Mouse (Mus musculus) myocyte (in vitro differentiated cells): ENCODE measurements at regions not wholly inside any gene's neighbourhood (a gene's known extent, or its start where the extent isn't known, plus 50 kb on each side); places are given as distances from the start of the nearest gene placed in this dataset.

ENCODE experiments used
- MAX ChIP-seq: IDR thresholded peaks from one replicate; pipeline ENCODE4 v1.6.1; 2011; ENCODE audit warnings: low read depth, mild to moderate bottlenecking, control low read depth
- MYOD1 ChIP-seq, 3 experiments: IDR thresholded peaks; one replicate each; pipeline ENCODE4 v1.6.1; 2011; ENCODE audit warnings: control low read depth in 2 of 3, low read depth in 2 of 3, mild to moderate bottlenecking in 2 of 3, moderate library complexity in 1 of 3; ENCODE audit not compliant: insufficient read length in 2 of 3, control insufficient read depth in 1 of 3
- POLR2A ChIP-seq: IDR thresholded peaks from one replicate; pipeline ENCODE4 v1.6.1; 2011; ENCODE audit warnings: low read depth, mild to moderate bottlenecking, control low read depth, moderate library complexity; ENCODE audit not compliant: insufficient read length
- POLR2AphosphoS2 ChIP-seq: IDR thresholded peaks from one replicate; pipeline ENCODE4 v1.6.1; 2011; ENCODE audit warnings: low read depth, control low read depth; ENCODE audit not compliant: insufficient read length
- REST ChIP-seq: IDR thresholded peaks from one replicate; pipeline ENCODE4 v1.6.1; 2011; ENCODE audit warnings: mild to moderate bottlenecking, control low read depth, moderate library complexity; ENCODE audit not compliant: insufficient read depth, insufficient read length
- USF1 ChIP-seq: IDR thresholded peaks from one replicate; pipeline ENCODE4 v1.6.1; 2011; ENCODE audit warnings: low read depth, mild to moderate bottlenecking, control low read depth, moderate library complexity

- TF ChIP-seq POLR2A (no peak), MAX (no peak), POLR2AphosphoS2 (no peak), MYOD1 (IDR thresholded peaks at IDR 0.05; ENCODE audit: control insufficient read depth in 1 of 3, insufficient read length in 2 of 3, low read depth in 2 of 3) (no peak), REST (no peak), USF1 (no peak)
Observed at GRCm38 (mm10) chr11:23168546-23169218, 87.2 kb upstream of the Xpo1 start.
